Mouse (Mus musculus) MEL (cell line): Measurements from ENCODE around the gene Bricd5. TPM values are rescaled to one million over a fixed set of nuclear protein-coding genes. Genes with fewer than 3 reads are reported as not detected.

ENCODE experiments used
- DNase-seq: peaks from one replicate; pipeline ENCODE4 v3.0.0; 2011; ENCODE audit warnings: low read depth, low spot score
- H3K27ac ChIP-seq: 2 replicates; pipeline ENCODE4 v1.5.1; 2012; ENCODE audit warnings: low read depth, mild to moderate bottlenecking, control low read depth, low read length, moderate library complexity; ENCODE audit not compliant: control insufficient read depth
- H3K27me3 ChIP-seq, 2 experiments: fragments of 150-350 bp in 1 of 2; sonication (generic) in 1 of 2; 2 replicates each; pipeline ENCODE4 v1.6.1; 2012; ENCODE audit warnings: low read length in 2 of 2, mild to moderate bottlenecking in 2 of 2, improper control_type of control experiment in 1 of 2, moderate library complexity in 1 of 2; ENCODE audit not compliant: insufficient read depth in 2 of 2, control insufficient read depth in 1 of 2
- H3K36me3 ChIP-seq, 2 experiments: 2 replicates each; pipeline ENCODE4 v1.6.1; 2012 to 2014; ENCODE audit warnings: low read length in 2 of 2, improper control_type of control experiment in 1 of 2, inconsistent platforms in 1 of 2, mild to moderate bottlenecking in 1 of 2; ENCODE audit not compliant: insufficient read depth in 2 of 2, control insufficient read depth in 1 of 2
- H3K4me1 ChIP-seq, 2 experiments: fragments of 150-350 bp in 1 of 2; sonication (generic) in 1 of 2; 2 replicates each; pipeline ENCODE4 v1.6.1; 2012; ENCODE audit warnings: low read length in 2 of 2, improper control_type of control experiment in 1 of 2, mild to moderate bottlenecking in 1 of 2; ENCODE audit not compliant: insufficient read depth in 2 of 2, control insufficient read depth in 1 of 2
- H3K4me3 ChIP-seq, 2 experiments: fragments of 150-350 bp in 1 of 2; sonication (generic) in 1 of 2; 2 replicates each; pipeline ENCODE4 v1.5.1; 2012; ENCODE audit warnings: low read depth in 2 of 2, low read length in 2 of 2, mild to moderate bottlenecking in 2 of 2, moderate library complexity in 2 of 2, control low read depth in 1 of 2, improper control_type of control experiment in 1 of 2; ENCODE audit not compliant: control insufficient read depth in 1 of 2, insufficient read depth in 1 of 2
- H3K79me2 ChIP-seq: 2 replicates; pipeline ENCODE4 v1.6.1; 2012; ENCODE audit warnings: mild to moderate bottlenecking, low read length, moderate library complexity; ENCODE audit not compliant: control insufficient read depth, poor library complexity, insufficient read depth
- H3K9ac ChIP-seq: 2 replicates; pipeline ENCODE4 v1.6.1; 2012; ENCODE audit warnings: low read depth, mild to moderate bottlenecking, control low read depth, low read length, moderate library complexity; ENCODE audit not compliant: control insufficient read depth, poor library complexity, severe bottlenecking
- H3K9me3 ChIP-seq: fragments of 150-350 bp; sonication (generic); replicated peaks from 2 replicates; pipeline ENCODE4 v1.6.1; 2012; ENCODE audit warnings: mild to moderate bottlenecking, low read length, improper control_type of control experiment, moderate library complexity; ENCODE audit not compliant: insufficient read depth
- CHD2 ChIP-seq: IDR thresholded peaks from 2 replicates; pipeline ENCODE4 v1.6.1; 2011; ENCODE audit warnings: low read length, improper control_type of control experiment
- CTCF ChIP-seq, 3 experiments: IDR thresholded peaks in 2 of 3; conservative IDR thresholded peaks in 1 of 3; 2 replicates each; pipeline ENCODE4 v1.5.1; 2011 to 2012; ENCODE audit warnings: low read length in 3 of 3, low read depth in 2 of 3, mild to moderate bottlenecking in 2 of 3, improper control_type of control experiment in 1 of 3, inconsistent platforms in 1 of 3, mixed read lengths in 1 of 3, moderate library complexity in 1 of 3; ENCODE audit not compliant: control insufficient read depth in 1 of 3, insufficient read depth in 1 of 3, poor library complexity in 1 of 3, severe bottlenecking in 1 of 3
- GATA1 ChIP-seq: IDR thresholded peaks from 2 replicates; pipeline ENCODE4 v1.6.1; 2011; ENCODE audit warnings: low read depth, low read length, improper control_type of control experiment
- MAZ ChIP-seq: IDR thresholded peaks from 2 replicates; pipeline ENCODE4 v1.6.1; 2012; ENCODE audit warnings: low read depth, mild to moderate bottlenecking, inconsistent platforms, low read length, improper control_type of control experiment
- MXI1 ChIP-seq: IDR thresholded peaks from 2 replicates; pipeline ENCODE4 v1.6.1; 2011; ENCODE audit warnings: mild to moderate bottlenecking, low read depth, low read length, improper control_type of control experiment
- MYC ChIP-seq: IDR thresholded peaks from 2 replicates; pipeline ENCODE4 v1.6.1; 2011; ENCODE audit warnings: low read depth, mild to moderate bottlenecking, low read length, improper control_type of control experiment, moderate library complexity
- NRF1 ChIP-seq: IDR thresholded peaks from 2 replicates; pipeline ENCODE4 v1.6.1; 2014; ENCODE audit warnings: low read depth, mild to moderate bottlenecking, inconsistent platforms, low read length, improper control_type of control experiment, moderate library complexity; ENCODE audit not compliant: poor library complexity, insufficient read depth, severe bottlenecking
- POLR2A ChIP-seq, 2 experiments: IDR thresholded peaks; 2 replicates each; pipeline ENCODE4 v1.6.1; 2011 to 2012; ENCODE audit warnings: low read length in 2 of 2, mild to moderate bottlenecking in 2 of 2, control low read depth in 1 of 2, improper control_type of control experiment in 1 of 2, low read depth in 1 of 2, moderate library complexity in 1 of 2; ENCODE audit not compliant: control insufficient read depth in 1 of 2, insufficient read depth in 1 of 2, poor library complexity in 1 of 2
- RAD21 ChIP-seq: IDR thresholded peaks from 2 replicates; pipeline ENCODE4 v1.6.1; 2011; ENCODE audit warnings: mild to moderate bottlenecking, low read depth, low read length, improper control_type of control experiment
- RCOR1 ChIP-seq: IDR thresholded peaks from 2 replicates; pipeline ENCODE4 v1.6.1; 2012; ENCODE audit warnings: low read depth, mild to moderate bottlenecking, inconsistent platforms, low read length, improper control_type of control experiment
- TAL1 ChIP-seq: IDR thresholded peaks from 2 replicates; pipeline ENCODE4 v1.6.1; 2012; ENCODE audit warnings: mild to moderate bottlenecking, inconsistent platforms, low read length, moderate library complexity, mixed read lengths
- TBP ChIP-seq: IDR thresholded peaks from 2 replicates; pipeline ENCODE4 v1.8.0; 2011; ENCODE audit warnings: low read depth, low read length, improper control_type of control experiment
- TCF12 ChIP-seq: IDR thresholded peaks from 2 replicates; pipeline ENCODE4 v1.6.1; 2014; ENCODE audit warnings: low read depth, mild to moderate bottlenecking, inconsistent platforms, low read length, improper control_type of control experiment, moderate library complexity
- USF1 ChIP-seq: IDR thresholded peaks from 2 replicates; pipeline ENCODE4 v1.6.1; 2014; ENCODE audit warnings: low read depth, mild to moderate bottlenecking, inconsistent platforms, low read length, improper control_type of control experiment, moderate library complexity
- USF2 ChIP-seq, 2 experiments: IDR thresholded peaks; 2 replicates each; pipeline ENCODE4 v1.6.1; 2011 to 2012; ENCODE audit warnings: improper control_type of control experiment in 2 of 2, low read length in 2 of 2, borderline replicate concordance in 1 of 2, inconsistent platforms in 1 of 2, low read depth in 1 of 2, mild to moderate bottlenecking in 1 of 2; ENCODE audit not compliant: insufficient read depth in 1 of 2
- ZMIZ1 ChIP-seq: IDR thresholded peaks from 2 replicates; pipeline ENCODE4 v1.6.1; 2012; ENCODE audit warnings: low read depth, mild to moderate bottlenecking, inconsistent platforms, low read length, improper control_type of control experiment, moderate library complexity
- ZNF384 ChIP-seq: IDR thresholded peaks from 2 replicates; pipeline ENCODE4 v1.6.1; 2012; ENCODE audit warnings: low read depth, mild to moderate bottlenecking, inconsistent platforms, low read length, improper control_type of control experiment
- polyA plus RNA-seq, 2 experiments: library from polyadenylated mRNA; stranded (reverse) in 1 of 2; unstranded in 1 of 2; fragments of >175 nt in 1 of 2; fragments of >200 nt in 1 of 2; gene quantifications; 2 replicates each; pipeline versions ENCODE4 v1.2.1 to v1.2.4; 2012; ENCODE audit warnings: low replicate concordance in 2 of 2, low read depth in 1 of 2; ENCODE audit not compliant: insufficient read length in 2 of 2, insufficient read depth in 1 of 2, missing spikeins in 1 of 2
- total RNA-seq: library from RNA; depleted of rRNA; stranded (reverse); fragments of 300-350 nt; gene quantifications from 2 replicates; pipeline ENCODE4 v1.2.3, GENCODE M21; 2012

Gene Bricd5
- total and polyA plus RNA-seq, 3 experiments, result 0.82 to 2.0 TPM; not detected in 1

DNA sequence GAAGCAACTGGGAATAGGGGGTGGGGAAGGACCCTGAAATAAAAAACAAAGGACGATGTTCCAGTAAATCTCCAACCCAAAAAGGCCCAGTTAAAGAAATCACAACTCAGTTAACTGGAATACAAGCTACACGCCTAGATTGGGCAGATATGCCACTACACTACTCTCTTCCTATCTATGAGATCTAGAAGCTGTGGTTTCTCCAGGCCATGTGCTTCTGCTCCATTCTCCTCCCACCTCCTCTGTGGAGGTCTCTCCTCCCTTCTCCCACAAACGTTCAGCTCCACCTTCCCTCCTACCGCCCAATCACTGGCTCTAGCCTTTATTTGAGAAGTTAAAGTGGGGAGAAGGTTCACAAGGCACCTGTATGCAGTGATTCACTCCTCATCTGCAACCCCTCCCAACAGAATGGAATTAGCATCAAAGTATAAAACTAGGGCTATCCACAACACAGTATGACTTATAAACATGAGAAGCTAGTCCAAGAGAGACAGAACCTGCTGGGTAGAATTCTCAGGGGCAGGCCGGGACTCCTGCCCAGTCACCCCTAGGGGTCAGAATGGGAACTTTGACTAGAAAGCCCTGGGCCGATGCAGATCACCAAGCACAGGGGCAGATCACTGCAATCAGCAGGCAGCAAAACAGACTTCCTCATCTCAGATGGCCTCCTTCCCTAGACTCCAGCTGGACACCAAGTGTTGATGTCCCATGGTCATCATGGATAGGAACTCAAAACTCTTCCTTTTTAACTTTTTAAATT, 10.1 kb upstream of the Bricd5 start:
- Histone ChIP-seq H3K27me3 (no peaks in the 10 kb centered on the region), H3K27ac (no peak overlapping the region), H3K4me3 (no peak overlapping the region), H3K36me3 (peaks cover 0 to 4% of the 10 kb centered on the region in 2 experiments; a peak in 2 of 4 replicates), H3K79me2 (no peaks in the 10 kb centered on the region), H3K4me1 (peaks cover 0 to 12% of the 10 kb centered on the region in 2 experiments; a peak in 3 of 4 replicates), H3K9me3 (no peaks in the 10 kb centered on the region), H3K9ac (no peak overlapping the region)
- DNase-seq, result peak; percentile 77
- TF ChIP-seq POLR2A (IDR thresholded peaks at IDR 0.05; ENCODE audit: control insufficient read depth in 1 of 2, insufficient read depth in 1 of 2, low read depth in 1 of 2, low read length in 2 of 2, poor library complexity in 1 of 2) (no peak), RAD21 (no peak), MAZ (no peak), CHD2 (no peak), NRF1 (no peak), TBP (no peak), TCF12 (no peak), CTCF (IDR thresholded peaks at IDR 0.05 in 2 of 3, conservative IDR thresholded peaks at IDR 0.05 in 1 of 3; ENCODE audit: control insufficient read depth in 1 of 3, insufficient read depth in 1 of 3, low read depth in 2 of 3, low read length in 3 of 3, poor library complexity in 1 of 3, severe bottlenecking in 1 of 3) (peak in 2 of 3 experiments; percentile 25 to 39; a peak in 5 of 6 replicates), GATA1 (peak; percentile 54), MYC (peak; percentile 69; the same call in 1 of the 2 replicates), ZMIZ1 (no peak), RCOR1 (peak; percentile 56; the same call in 1 of the 2 replicates), MXI1 (peak; percentile 45; the same call in 1 of the 2 replicates)

DNA sequence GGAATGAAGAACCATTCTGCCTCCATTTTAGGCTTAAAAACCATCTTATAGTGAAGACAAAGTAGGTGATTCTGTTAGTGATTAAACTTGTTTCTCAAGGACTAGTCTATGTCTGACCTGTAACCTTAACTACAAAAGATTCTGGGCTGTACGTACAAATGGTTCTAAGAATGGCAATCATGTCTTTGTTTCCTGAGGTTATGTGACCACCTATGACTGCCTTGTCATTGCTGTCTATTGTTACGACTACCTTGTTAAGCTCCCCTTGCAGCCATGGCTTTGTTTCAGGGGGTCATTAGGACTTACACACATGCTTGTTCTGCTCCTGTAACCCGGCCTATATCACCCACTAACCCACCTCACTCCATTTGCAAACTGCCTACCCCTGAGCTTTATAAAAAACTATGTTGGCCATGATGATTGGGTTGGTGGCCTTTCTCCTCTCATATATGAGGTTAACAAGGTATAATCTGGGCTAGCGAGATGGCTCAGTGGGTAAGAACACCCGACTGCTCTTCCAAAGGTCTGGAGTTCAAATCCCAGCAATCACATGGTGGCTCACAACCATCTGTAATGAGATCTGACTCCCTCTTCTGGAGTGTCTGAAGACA, 4.9 kb upstream of the Bricd5 start:
- peaks cover 0 to 8% of the 10 kb centered on the region in 2 experiments; a peak in 2 of 4 replicates for H3K36me3 ChIP-seq
- H3K79me2 ChIP-seq, result peaks cover 25% of the 10 kb centered on the region
- no peak overlapping the region for H3K9ac ChIP-seq
- H3K27me3 ChIP-seq, result no peaks in the 10 kb centered on the region
- DNase-seq, result peak; percentile 40
- H3K4me3 ChIP-seq, result no peak overlapping the region
- H3K9me3 ChIP-seq, result no peaks in the 10 kb centered on the region
- H3K27ac ChIP-seq, result no peak overlapping the region
- H3K4me1 ChIP-seq, result peaks cover 0 to 14% of the 10 kb centered on the region in 2 experiments; a peak in 3 of 4 replicates
- TF ChIP-seq RCOR1 (no peak), TAL1 (no peak), ZNF384 (no peak), USF2 (IDR thresholded peaks at IDR 0.05; ENCODE audit: borderline replicate concordance in 1 of 2, insufficient read depth in 1 of 2, low read depth in 1 of 2, low read length in 2 of 2) (no peak), USF1 (peak; percentile 57)
